Mouse (Mus musculus) bone marrow macrophage, adult 2 months (primary cell): ENCODE results near the gene Cyb5r2. TPM values are rescaled to one million over a fixed set of nuclear protein-coding genes. Genes with fewer than 3 reads are reported as not detected.

ENCODE experiments used
- H3K27ac ChIP-seq: 2 replicates; pipeline ENCODE4 v1.5.1; 2012; ENCODE audit warnings: low read depth, low read length; ENCODE audit not compliant: insufficient read depth
- H3K4me1 ChIP-seq: 2 replicates; pipeline ENCODE4 v1.6.1; 2012; ENCODE audit warnings: low read length; ENCODE audit not compliant: control insufficient read depth, insufficient read depth
- H3K4me3 ChIP-seq: 2 replicates; pipeline ENCODE4 v1.5.1; 2012; ENCODE audit warnings: mild to moderate bottlenecking, low read length, moderate library complexity; ENCODE audit not compliant: insufficient read depth
- CTCF ChIP-seq: IDR thresholded peaks from 2 replicates; pipeline ENCODE4 v1.5.1; 2012; ENCODE audit warnings: low read depth, mild to moderate bottlenecking, low read length, moderate library complexity
- POLR2A ChIP-seq: IDR thresholded peaks from 2 replicates; pipeline ENCODE4 v1.6.1; 2012; ENCODE audit warnings: mild to moderate bottlenecking, low read depth, low read length, borderline replicate concordance
- polyA plus RNA-seq: library from polyadenylated mRNA; stranded (reverse); fragments of >200 nt; gene quantifications from 2 replicates; pipeline ENCODE4 v1.2.4, GENCODE M21; 2012; ENCODE audit not compliant: missing spikeins, insufficient read depth, insufficient read length

The Cyb5r2 gene
- polyA plus RNA-seq, 1 experiment, result not detected

GRCm38 (mm10) chr7:107730587-107730986 is 27.2 kb downstream of the Cyb5r2 start:
- H3K27ac ChIP-seq, result no peak overlapping the region
- TF ChIP-seq CTCF, result no peak
- no peak for TF ChIP-seq POLR2A
- H3K4me3 ChIP-seq, result no peak overlapping the region
- no peaks in the 10 kb centered on the region for H3K4me1 ChIP-seq

GRCm38 (mm10) chr7:107727538-107727937 is 30.3 kb downstream of the Cyb5r2 start:
- no peak overlapping the region for H3K27ac ChIP-seq
- H3K4me1 ChIP-seq, result no peaks in the 10 kb centered on the region
- no peak overlapping the region for H3K4me3 ChIP-seq
- TF ChIP-seq POLR2A, result no peak
- TF ChIP-seq CTCF, result no peak

- H3K27ac ChIP-seq, result no peak overlapping the region
- H3K4me3 ChIP-seq, result no peak overlapping the region
- TF ChIP-seq POLR2A, result no peak
- no peak for TF ChIP-seq CTCF
- peaks cover 4% of the 10 kb centered on the region; the same call in 1 of the 2 replicates for H3K4me1 ChIP-seq
These were observed 35.3 kb downstream of the Cyb5r2 start for GRCm38 (mm10) chr7:107722536-107722935.

- Histone ChIP-seq H3K4me3 (no peak overlapping the region), H3K27ac (no peak overlapping the region), H3K4me1 (peaks cover 4% of the 10 kb centered on the region; the same call in 1 of the 2 replicates)
- TF ChIP-seq POLR2A (no peak), CTCF (no peak)
These were observed 37.1 kb downstream of the Cyb5r2 start for GRCm38 (mm10) chr7:107720771-107721170.

GRCm38 (mm10) chr7:107714067-107714466 is 43.8 kb downstream of the Cyb5r2 start:
- Histone ChIP-seq H3K4me3 (no peak overlapping the region), H3K4me1 (no peaks in the 10 kb centered on the region), H3K27ac (no peak overlapping the region)
- TF ChIP-seq CTCF, result no peak
- TF ChIP-seq POLR2A, result no peak

GRCm38 (mm10) chr7:107712743-107713142 is 45.1 kb downstream of the Cyb5r2 start:
- no peak overlapping the region for H3K27ac ChIP-seq
- TF ChIP-seq POLR2A (no peak), CTCF (no peak)
- no peak overlapping the region for H3K4me3 ChIP-seq
- H3K4me1 ChIP-seq, result no peaks in the 10 kb centered on the region

GRCm38 (mm10) chr7:107708491-107709112 is 49.2 kb downstream of the Cyb5r2 start:
- H3K27ac ChIP-seq, result no peak overlapping the region
- H3K4me1 ChIP-seq, result peaks cover 14% of the 10 kb centered on the region
- TF ChIP-seq CTCF (no peak), POLR2A (no peak)
- H3K4me3 ChIP-seq, result no peak overlapping the region

GRCm38 (mm10) chr7:107707650-107708049 is 50.2 kb downstream of the Cyb5r2 start:
- H3K27ac ChIP-seq, result peak overlapping the region; percentile 39
- no peak overlapping the region; the same call in 1 of the 2 replicates for H3K4me3 ChIP-seq
- peaks cover 14% of the 10 kb centered on the region for H3K4me1 ChIP-seq
- no peak for TF ChIP-seq CTCF
- TF ChIP-seq POLR2A, result no peak

GRCm38 (mm10) chr7:107705941-107706340 is 51.9 kb downstream of the Cyb5r2 start:
- H3K4me3 ChIP-seq, result no peak overlapping the region
- no peak overlapping the region for H3K27ac ChIP-seq
- H3K4me1 ChIP-seq, result peaks cover 14% of the 10 kb centered on the region
- no peak for TF ChIP-seq CTCF
- TF ChIP-seq POLR2A, result no peak

- Histone ChIP-seq H3K4me3 (no peak overlapping the region), H3K4me1 (peaks cover 18% of the 10 kb centered on the region), H3K27ac (no peak overlapping the region)
These were observed 55.1 kb downstream of the Cyb5r2 start for GRCm38 (mm10) chr7:107702461-107703380.

More at GRCm38 (mm10) chr7:107702461-107703380, 55.1 kb downstream of the Cyb5r2 start:
- TF ChIP-seq POLR2A (no peak), CTCF (no peak)
